28 mouse cellular contexts compared by ENCODE assay signal in the genomic region with DNA sequence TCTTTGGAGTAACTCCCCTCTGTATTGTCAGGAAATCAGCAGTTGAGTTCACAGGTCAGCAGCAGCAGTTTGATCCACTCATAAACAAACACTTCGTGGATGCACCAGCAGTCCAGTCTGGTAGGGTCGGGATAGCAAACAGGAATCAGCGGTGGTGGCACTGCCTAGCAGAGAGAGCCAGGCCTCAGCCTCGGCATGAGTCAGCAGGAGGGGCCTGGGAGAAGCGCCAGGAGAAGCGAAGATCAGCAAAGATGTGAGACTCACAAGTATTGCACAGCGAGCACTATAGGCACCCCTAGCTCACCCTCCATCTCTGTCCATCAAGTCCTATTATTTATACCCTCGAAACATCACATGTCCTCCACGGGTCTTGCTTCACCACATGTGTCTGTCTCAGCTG. TPM values are rescaled to one million over a fixed set of nuclear protein-coding genes. Genes with fewer than 3 reads are reported as not detected.
DNase-seq lines count a peak whose midpoint lies in the region; ATAC-seq lines count a peak whose summit lies in the region.
"Had no signal": no experiment of that assay in that cellular context is flagged by ENCODE, and none has a peak within 500 bp of the region (broad histone marks: within the 10 kb centered on the region; RNA-seq: fewer than 3 reads in every experiment).

No protein-coding gene starts in this region.

- peaks cover 15% of the 10 kb centered on the region; the same call in 1 of the 2 replicates for H3K27me3 ChIP-seq in heart, embryonic 10.5 days (ENCODE audit: insufficient read depth, poor library complexity, severe bottlenecking)
- no peaks in the 10 kb centered on the region for H3K27me3 ChIP-seq in neural tube, embryonic 15.5 days (replicated peaks)
- peaks cover 10% of the 10 kb centered on the region for H3K27me3 ChIP-seq in forebrain, embryonic 12.5 days
- H3K27me3 ChIP-seq: CH12.LX; embryonic facial prominence, embryonic 12.5 days; embryonic facial prominence, embryonic 15.5 days had no signal

- H3K9me3 ChIP-seq in heart, embryonic 10.5 days, result no peaks in the 10 kb centered on the region
- H3K9me3 ChIP-seq in neural tube, embryonic 15.5 days (replicated peaks), result no peaks in the 10 kb centered on the region
- H3K9me3 ChIP-seq in forebrain, embryonic 12.5 days, result no peaks in the 10 kb centered on the region
- H3K9me3 ChIP-seq: embryonic facial prominence, embryonic 12.5 days; embryonic facial prominence, embryonic 15.5 days; forebrain, embryonic 15.5 days; heart, embryonic 12.5 days; heart, embryonic 15.5 days had no signal

- H3K4me1 ChIP-seq in heart, embryonic 10.5 days, result no peaks in the 10 kb centered on the region; the same call in 1 of the 2 replicates
- peaks cover 3% of the 10 kb centered on the region for H3K4me1 ChIP-seq in neural tube, embryonic 15.5 days
- peaks cover 2% of the 10 kb centered on the region; the same call in 1 of the 2 replicates for H3K4me1 ChIP-seq in forebrain, embryonic 12.5 days
- H3K4me1 ChIP-seq: embryonic facial prominence, embryonic 12.5 days had no signal

- peak; percentile 11 for DNase-seq in adrenal gland, postnatal 10 days
- DNase-seq in adrenal gland, adult 8-10 months, result no peak
- DNase-seq in heart, embryonic 10.5 days (ENCODE audit: low spot score), result peak; percentile 56
- no peak for DNase-seq in heart, adult 8-10 months (ENCODE audit: low spot score)
- DNase-seq in 3T3-L1 (ENCODE audit: low read depth, low spot score) (peak; percentile 69), NIH3T3 (ENCODE audit: low read depth) (peak; percentile 65)
- DNase-seq: cerebellum, adult 18-20 months; cerebellum, adult 9-10 months; cerebellum, postnatal 14 days; gastrocnemius, postnatal 25 days; heart, adult 2 months; heart, postnatal 10 days; heart, postnatal 36 days; kidney, adult 18-20 months; kidney, adult 9 months had no signal

- no peak overlapping the region for H3K4me3 ChIP-seq in heart, embryonic 10.5 days
- no peak overlapping the region for H3K4me3 ChIP-seq in neural tube, embryonic 15.5 days (replicated peaks)
- no peak overlapping the region for H3K4me3 ChIP-seq in forebrain, embryonic 12.5 days (replicated peaks)
- H3K4me3 ChIP-seq: embryonic facial prominence, embryonic 12.5 days; embryonic facial prominence, embryonic 15.5 days; forebrain, embryonic 15.5 days; heart, adult 2 months; heart, embryonic 12.5 days; heart, embryonic 15.5 days had no signal

- H3K4me2 ChIP-seq in neural tube, embryonic 15.5 days, result no peak overlapping the region
- no peak overlapping the region for H3K4me2 ChIP-seq in forebrain, embryonic 12.5 days
- H3K4me2 ChIP-seq: embryonic facial prominence, embryonic 12.5 days; embryonic facial prominence, embryonic 15.5 days; forebrain, embryonic 15.5 days; heart, embryonic 12.5 days; heart, embryonic 15.5 days; hindbrain, embryonic 14.5 days had no signal

- H3K9ac ChIP-seq in neural tube, embryonic 15.5 days (replicated peaks), result no peak overlapping the region
- no peak overlapping the region for H3K9ac ChIP-seq in forebrain, embryonic 12.5 days
- H3K9ac ChIP-seq: embryonic facial prominence, embryonic 12.5 days; embryonic facial prominence, embryonic 15.5 days; forebrain, embryonic 15.5 days; heart, embryonic 12.5 days; heart, embryonic 15.5 days; hindbrain, embryonic 14.5 days had no signal

- ATAC-seq in neural tube, embryonic 15.5 days (ENCODE audit: low FRiP score), result no peak
- no peak for ATAC-seq in forebrain, embryonic 12.5 days (ENCODE audit: low FRiP score)
- ATAC-seq: forebrain, embryonic 15.5 days; hindbrain, postnatal 0 days; inflammation-experienced regulatory T-cells, adult 6 months; intestine, embryonic 16.5 days had no signal

- WGBS in heart, embryonic 10.5 days, result 85% methylated on average over 9 of the region's 9 CpGs
- 84% methylated on average over 9 of the region's 9 CpGs for WGBS in neural tube, embryonic 15.5 days
- WGBS in forebrain, embryonic 12.5 days, result 82% methylated on average over 9 of the region's 9 CpGs

- H3K27ac ChIP-seq in heart, embryonic 10.5 days, result no peak overlapping the region
- H3K27ac ChIP-seq in neural tube, embryonic 15.5 days (replicated peaks), result no peak overlapping the region
- no peak overlapping the region for H3K27ac ChIP-seq in forebrain, embryonic 12.5 days
- H3K27ac ChIP-seq: embryonic facial prominence, embryonic 12.5 days; embryonic facial prominence, embryonic 15.5 days; forebrain, embryonic 15.5 days; heart, adult 2 months; heart, embryonic 15.5 days; hindbrain, embryonic 14.5 days; hindbrain, postnatal 0 days had no signal

- no peaks in the 10 kb centered on the region for H3K36me3 ChIP-seq in heart, embryonic 10.5 days
- no peaks in the 10 kb centered on the region for H3K36me3 ChIP-seq in neural tube, embryonic 15.5 days
- H3K36me3 ChIP-seq in forebrain, embryonic 12.5 days (replicated peaks), result no peaks in the 10 kb centered on the region
- H3K36me3 ChIP-seq: embryonic facial prominence, embryonic 12.5 days; embryonic facial prominence, embryonic 15.5 days; forebrain, embryonic 15.5 days; G1E; heart, embryonic 12.5 days; heart, embryonic 15.5 days had no signal

RNA-seq across cellular contexts. Expression of a gene that starts 5.1 kb away (rescaled TPM):
- total RNA-seq in adrenal gland, postnatal 10 days (2021), result 10 to 100 TPM; 22.6 to 30.1 TPM
- 10 to 100 TPM; 12.5 to 17.0 (median 14.7) TPM for total RNA-seq in adrenal gland, adult 8-10 months (2022)
- 2.7 and 3.3 TPM in 2 replicates for polyA plus RNA-seq in heart, embryonic 10.5 days (2016; fragmentation: Nextera tagmentation; extraction: Ambion mirVana)
- 10 to 100 TPM; 24.3 to 29.4 (median 27.4) TPM for total RNA-seq in heart, adult 8-10 months (2022)
- polyA plus RNA-seq in neural tube, embryonic 15.5 days (2015; fragmentation: Nextera tagmentation; extraction: Ambion mirVana), result 5.9 and 6.0 TPM in 2 replicates
- polyA plus RNA-seq in forebrain, embryonic 12.5 days (2016; fragmentation: Nextera tagmentation; extraction: Ambion mirVana), result 3.4 and 3.6 TPM in 2 replicates
- polyA plus RNA-seq: G1E had no signal

Comparison
In these comparisons a context has a peak if more than half of its experiments do, and no peak if none do; other contexts are left out.
1. DNase-seq: peak in adrenal gland, postnatal 10 days (single experiment), heart, embryonic 10.5 days (single experiment), 3T3-L1 (single experiment) and NIH3T3 (single experiment); none in adrenal gland, adult 8-10 months (single experiment) and heart, adult 8-10 months (single experiment).